Mouse (Mus musculus): ENCODE measurements around the gene Galk1. TPM values are rescaled to one million over a fixed set of nuclear protein-coding genes. Genes with fewer than 3 reads are reported as not detected.

Galk1 gene
- polyA plus RNA-seq, 1 experiment from 2014 or later = 192 TPM

DNA sequence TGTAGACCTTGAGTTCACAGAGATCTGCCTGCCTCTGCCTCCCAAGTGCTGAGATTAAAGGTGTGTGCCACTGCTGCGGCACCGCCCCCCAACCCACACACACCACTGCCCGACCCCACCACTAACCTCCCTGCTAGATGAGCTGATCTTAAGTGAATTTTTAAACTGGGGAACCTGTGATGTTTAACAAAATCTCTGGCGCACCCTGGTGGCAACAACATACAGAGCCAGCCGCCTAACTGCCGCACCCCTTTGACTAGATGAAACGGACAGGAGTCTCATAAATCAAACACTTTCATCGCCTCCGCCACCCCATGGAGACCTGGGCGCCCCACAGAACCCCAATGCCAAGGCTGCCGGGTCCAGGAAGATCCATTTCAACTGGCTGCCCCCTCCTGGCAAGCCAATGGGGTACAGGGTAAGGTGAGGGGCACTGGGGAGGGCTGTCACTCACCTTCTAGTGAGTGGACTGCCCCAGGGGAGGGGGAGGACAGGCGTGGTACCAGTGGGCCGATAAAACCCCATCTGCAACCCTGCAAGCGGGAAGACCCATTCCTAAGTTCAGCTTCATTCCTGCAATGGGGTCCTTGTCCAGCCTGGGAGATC is 12.9 kb downstream of the Galk1 start:
- no peak for ATAC-seq (ENCODE audit: low read depth)
- 6% methylated on average over 14 of the region's 14 CpGs for WGBS (ENCODE audit: insufficient replicate concordance)
- H3K27ac ChIP-seq (ENCODE audit: low read length) = no peak overlapping the region

DNA sequence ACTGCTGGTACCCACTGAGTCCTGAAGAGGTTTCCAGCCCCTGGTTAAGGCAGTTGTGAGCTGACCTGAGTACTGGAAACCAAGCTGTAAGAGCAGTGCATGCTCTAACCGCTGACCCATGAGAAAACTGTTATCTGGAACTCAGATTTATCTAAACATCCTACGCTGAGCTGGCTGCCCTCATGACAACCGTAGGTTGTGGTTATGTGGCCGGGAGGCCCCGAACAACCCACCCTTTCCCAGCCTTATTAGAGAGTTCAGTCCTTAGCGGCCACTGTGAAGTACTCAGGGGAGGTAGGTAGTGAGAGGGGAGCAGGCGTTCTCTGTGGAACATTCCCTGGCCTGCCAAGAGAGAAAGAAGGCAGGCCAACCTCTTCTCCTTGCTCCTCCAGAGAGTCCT is 13.5 kb downstream of the Galk1 start:
- H3K27ac ChIP-seq (ENCODE audit: low read length) = no peak overlapping the region
- no peak for ATAC-seq (ENCODE audit: low read depth)
- H3K9ac ChIP-seq (ENCODE audit: low read depth, low read length) = no peak overlapping the region
- 20% methylated on average over 7 of the region's 7 CpGs for WGBS (ENCODE audit: insufficient replicate concordance)
- H3K36me3 ChIP-seq (ENCODE audit: control insufficient read depth, insufficient read depth) = no peaks in the 10 kb centered on the region
- H3K4me2 ChIP-seq (ENCODE audit: low read depth, low read length) = no peak overlapping the region
- peaks cover under 1% of the 10 kb centered on the region; the same call in 1 of the 2 replicates for H3K4me1 ChIP-seq (ENCODE audit: control insufficient read depth, low read depth, low read length)
- no peaks in the 10 kb centered on the region; the same call in 1 of the 2 replicates for H3K27me3 ChIP-seq (ENCODE audit: control insufficient read depth, insufficient read depth, low read depth, low read length)
- no peak overlapping the region for H3K4me3 ChIP-seq (ENCODE audit: low read depth, low read length)
- no peaks in the 10 kb centered on the region for H3K9me3 ChIP-seq (replicated peaks; ENCODE audit: control insufficient read depth, low read length)

More for the DNA sequence above, 12.9 kb downstream of the Galk1 start:
- Histone ChIP-seq H3K9me3 (replicated peaks; ENCODE audit: control insufficient read depth, low read length) (no peaks in the 10 kb centered on the region), H3K4me2 (ENCODE audit: low read depth, low read length) (no peak overlapping the region), H3K9ac (ENCODE audit: low read depth, low read length) (no peak overlapping the region), H3K4me3 (ENCODE audit: low read depth, low read length) (no peak overlapping the region), H3K27me3 (ENCODE audit: control insufficient read depth, insufficient read depth, low read depth, low read length) (no peaks in the 10 kb centered on the region; the same call in 1 of the 2 replicates), H3K36me3 (ENCODE audit: control insufficient read depth, insufficient read depth) (no peaks in the 10 kb centered on the region), H3K4me1 (ENCODE audit: control insufficient read depth, low read depth, low read length) (peaks cover 7% of the 10 kb centered on the region)

DNA sequence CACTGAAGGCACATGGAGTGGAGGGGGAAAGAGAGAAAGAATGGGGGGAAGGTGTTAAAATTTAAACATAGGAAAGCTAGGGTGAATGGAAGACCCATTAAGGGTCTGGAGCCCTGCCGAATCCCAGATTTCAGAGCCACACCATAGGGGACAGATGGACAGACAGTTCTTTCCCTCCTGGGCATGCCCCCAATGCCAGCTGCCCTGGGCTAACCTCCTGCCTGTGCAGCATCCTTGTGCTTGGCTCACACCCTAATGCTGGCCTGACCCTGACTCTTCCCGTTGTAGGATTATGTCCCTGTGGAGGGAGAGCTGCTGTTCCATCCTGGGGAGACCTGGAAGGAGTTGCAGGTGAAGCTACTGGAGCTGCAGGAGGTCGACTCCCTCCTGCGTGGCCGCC is 14.9 kb downstream of the Galk1 start:
- H3K4me3 ChIP-seq (ENCODE audit: low read depth, low read length) = no peak overlapping the region
- no peaks in the 10 kb centered on the region for H3K9me3 ChIP-seq (replicated peaks; ENCODE audit: control insufficient read depth, low read length)
- ATAC-seq (ENCODE audit: low read depth) = no peak
- H3K27ac ChIP-seq (ENCODE audit: low read length) = no peak overlapping the region
- H3K4me2 ChIP-seq (ENCODE audit: low read depth, low read length) = no peak overlapping the region
- H3K36me3 ChIP-seq (ENCODE audit: control insufficient read depth, insufficient read depth) = no peaks in the 10 kb centered on the region
- H3K27me3 ChIP-seq (ENCODE audit: control insufficient read depth, insufficient read depth, low read depth, low read length) = no peaks in the 10 kb centered on the region; the same call in 1 of the 2 replicates
- no peak overlapping the region for H3K9ac ChIP-seq (ENCODE audit: low read depth, low read length)
- WGBS (ENCODE audit: insufficient replicate concordance) = 67% methylated on average over 5 of the region's 5 CpGs
- no peaks in the 10 kb centered on the region; the same call in 1 of the 2 replicates for H3K4me1 ChIP-seq (ENCODE audit: control insufficient read depth, low read depth, low read length)

DNA sequence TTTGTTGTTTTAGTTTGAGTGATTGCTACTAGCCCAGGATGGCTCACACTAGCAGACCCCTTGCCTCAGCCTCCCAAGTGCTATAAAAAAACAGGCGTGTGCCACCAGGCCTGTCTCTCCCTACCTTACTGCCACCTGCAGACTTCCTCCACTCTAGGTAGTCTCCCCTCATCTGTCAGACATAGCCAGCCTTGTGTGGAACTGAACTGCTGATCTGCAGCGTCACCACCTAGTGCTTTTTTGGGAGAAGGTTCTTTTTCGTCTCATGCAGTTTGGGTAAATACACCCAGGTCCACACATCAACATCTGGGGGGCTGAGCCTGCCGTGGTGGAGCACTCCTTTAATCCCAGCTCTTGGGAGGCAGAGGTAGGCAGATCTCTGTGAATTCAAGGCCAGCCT is 15.5 kb downstream of the Galk1 start:
- no peaks in the 10 kb centered on the region for H3K9me3 ChIP-seq (replicated peaks; ENCODE audit: control insufficient read depth, low read length)
- H3K4me3 ChIP-seq (ENCODE audit: low read depth, low read length) = no peak overlapping the region
- no peak for ATAC-seq (ENCODE audit: low read depth)
- no peak overlapping the region for H3K4me2 ChIP-seq (ENCODE audit: low read depth, low read length)
- H3K27me3 ChIP-seq (ENCODE audit: control insufficient read depth, insufficient read depth, low read depth, low read length) = no peaks in the 10 kb centered on the region; the same call in 1 of the 2 replicates
- H3K4me1 ChIP-seq (ENCODE audit: control insufficient read depth, low read depth, low read length) = no peaks in the 10 kb centered on the region; the same call in 1 of the 2 replicates
- no peaks in the 10 kb centered on the region for H3K36me3 ChIP-seq (ENCODE audit: control insufficient read depth, insufficient read depth)
- no peak overlapping the region for H3K9ac ChIP-seq (ENCODE audit: low read depth, low read length)
- 57% methylated on average over 4 of the region's 4 CpGs for WGBS (ENCODE audit: insufficient replicate concordance)
- H3K27ac ChIP-seq (ENCODE audit: low read length) = no peak overlapping the region

DNA sequence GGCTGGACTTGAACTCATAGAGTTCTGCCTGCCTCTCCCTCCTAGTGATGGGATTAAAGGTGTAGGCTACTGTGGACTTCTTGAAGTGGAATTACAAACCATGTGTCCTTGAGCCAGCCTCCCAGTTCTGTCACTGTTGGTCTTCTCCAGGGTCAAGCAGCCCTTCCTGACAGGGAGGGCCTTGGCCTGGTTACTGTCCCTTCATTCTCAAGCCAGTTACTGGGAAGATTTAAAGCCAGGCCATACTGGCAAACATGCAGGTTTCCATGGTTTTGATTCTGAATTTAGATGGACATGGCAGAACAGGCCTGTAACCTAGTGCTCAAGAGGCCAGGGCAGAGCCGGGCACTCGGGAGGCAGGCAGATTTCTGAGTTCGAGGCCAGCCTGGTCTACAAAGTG is 17.3 kb downstream of the Galk1 start:
- WGBS (ENCODE audit: insufficient replicate concordance) = 81% methylated on average over 3 of the region's 3 CpGs
- Histone ChIP-seq H3K4me1 (ENCODE audit: control insufficient read depth, low read depth, low read length) (no peaks in the 10 kb centered on the region; the same call in 1 of the 2 replicates), H3K36me3 (ENCODE audit: control insufficient read depth, insufficient read depth) (no peaks in the 10 kb centered on the region), H3K4me2 (ENCODE audit: low read depth, low read length) (no peak overlapping the region), H3K9me3 (replicated peaks; ENCODE audit: control insufficient read depth, low read length) (no peaks in the 10 kb centered on the region), H3K4me3 (ENCODE audit: low read depth, low read length) (no peak overlapping the region), H3K27me3 (ENCODE audit: control insufficient read depth, insufficient read depth, low read depth, low read length) (no peaks in the 10 kb centered on the region; the same call in 1 of the 2 replicates), H3K9ac (ENCODE audit: low read depth, low read length) (no peak overlapping the region), H3K27ac (ENCODE audit: low read length) (no peak overlapping the region)
- ATAC-seq (ENCODE audit: low read depth) = no peak

DNA sequence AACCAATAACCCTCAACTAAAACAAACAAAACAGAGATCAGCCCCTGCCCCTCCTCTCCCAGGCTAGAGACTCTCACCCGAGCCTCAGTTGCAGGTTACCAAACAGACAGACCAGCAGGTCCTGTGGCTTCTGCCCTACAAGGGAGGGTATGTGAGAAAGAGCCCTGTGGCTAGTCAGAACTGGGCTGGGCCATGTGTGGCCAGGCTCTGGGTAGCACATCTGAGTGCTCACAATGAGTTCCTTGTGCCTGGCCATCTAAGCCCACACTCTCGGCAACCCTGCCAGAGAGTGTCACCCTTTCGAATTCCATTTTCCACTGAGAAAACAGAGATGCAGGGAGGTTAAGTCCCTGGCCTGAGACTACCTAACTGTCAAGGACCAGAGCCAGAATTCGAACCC is 20.4 kb downstream of the Galk1 start:
- H3K9me3 ChIP-seq (replicated peaks; ENCODE audit: control insufficient read depth, low read length) = no peaks in the 10 kb centered on the region
- no peak overlapping the region for H3K9ac ChIP-seq (ENCODE audit: low read depth, low read length)
- no peaks in the 10 kb centered on the region; the same call in none of the 2 replicates for H3K4me1 ChIP-seq (ENCODE audit: control insufficient read depth, low read depth, low read length)
- no peak overlapping the region for H3K4me3 ChIP-seq (ENCODE audit: low read depth, low read length)
- no peak overlapping the region for H3K4me2 ChIP-seq (ENCODE audit: low read depth, low read length)
- WGBS (ENCODE audit: insufficient replicate concordance) = 47% methylated on average over 4 of the region's 4 CpGs
- no peak overlapping the region for H3K27ac ChIP-seq (ENCODE audit: low read length)
- no peaks in the 10 kb centered on the region for H3K27me3 ChIP-seq (ENCODE audit: control insufficient read depth, insufficient read depth, low read depth, low read length)
- ATAC-seq (ENCODE audit: low read depth) = no peak
- no peaks in the 10 kb centered on the region for H3K36me3 ChIP-seq (ENCODE audit: control insufficient read depth, insufficient read depth)

DNA sequence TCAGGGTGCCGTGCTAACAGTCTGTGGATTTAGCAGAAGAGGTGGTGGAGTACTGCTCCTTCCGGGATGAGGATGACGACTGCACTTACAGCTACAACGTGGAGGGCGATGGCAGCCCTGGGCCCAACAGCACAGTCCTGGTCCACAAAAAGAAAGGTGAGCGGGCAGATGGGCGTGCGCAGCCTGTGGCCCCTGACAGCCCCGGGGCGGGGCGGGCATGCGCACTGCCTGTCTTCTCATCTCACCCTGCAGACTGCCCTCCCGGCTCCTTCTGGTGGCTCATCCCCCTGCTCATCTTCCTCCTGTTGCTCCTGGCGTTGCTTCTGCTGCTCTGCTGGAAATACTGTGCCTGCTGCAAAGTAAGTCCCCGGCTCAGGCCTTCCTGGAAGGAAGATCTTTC is 22.8 kb downstream of the Galk1 start:
- no peak overlapping the region for H3K27ac ChIP-seq (ENCODE audit: low read length)
- no peaks in the 10 kb centered on the region; the same call in none of the 2 replicates for H3K4me1 ChIP-seq (ENCODE audit: control insufficient read depth, low read depth, low read length)
- no peak for ATAC-seq (ENCODE audit: low read depth)
- no peaks in the 10 kb centered on the region for H3K27me3 ChIP-seq (ENCODE audit: control insufficient read depth, insufficient read depth, low read depth, low read length)
- H3K9me3 ChIP-seq (replicated peaks; ENCODE audit: control insufficient read depth, low read length) = no peaks in the 10 kb centered on the region
- 31% methylated on average over 15 of the region's 15 CpGs for WGBS (ENCODE audit: insufficient replicate concordance)
- no peak overlapping the region for H3K9ac ChIP-seq (ENCODE audit: low read depth, low read length)
- no peaks in the 10 kb centered on the region for H3K36me3 ChIP-seq (ENCODE audit: control insufficient read depth, insufficient read depth)
- H3K4me3 ChIP-seq (ENCODE audit: low read depth, low read length) = peak overlapping the region; percentile 40
- H3K4me2 ChIP-seq (ENCODE audit: low read depth, low read length) = peak overlapping the region; percentile 32; the same call in 1 of the 2 replicates

DNA sequence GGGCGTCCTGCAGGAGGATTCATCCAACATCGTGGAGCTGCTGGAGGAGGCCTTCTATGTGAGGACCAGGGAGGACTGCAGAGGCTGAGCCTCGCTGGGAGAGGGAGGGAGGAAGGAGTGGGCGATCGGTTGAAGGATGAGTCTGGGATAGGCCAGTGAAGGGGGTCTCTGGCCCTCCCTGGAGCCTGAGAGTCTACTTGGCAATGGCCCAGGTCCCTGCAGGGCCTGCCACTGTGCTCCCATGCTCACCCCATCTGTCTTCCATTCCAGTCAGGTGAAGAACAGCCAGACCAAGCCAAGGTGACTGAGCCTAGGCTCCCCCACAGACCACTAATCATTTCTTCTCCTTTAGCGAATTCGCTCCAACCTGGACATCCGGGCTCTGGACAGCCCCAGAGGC is 29.2 kb downstream of the Galk1 start:
- WGBS (ENCODE audit: insufficient replicate concordance) = 69% methylated on average over 8 of the region's 8 CpGs
- no peaks in the 10 kb centered on the region; the same call in 1 of the 2 replicates for H3K27me3 ChIP-seq (ENCODE audit: control insufficient read depth, insufficient read depth, low read depth, low read length)
- ATAC-seq (ENCODE audit: low read depth) = no peak
- H3K4me3 ChIP-seq (ENCODE audit: low read depth, low read length) = no peak overlapping the region
- H3K27ac ChIP-seq (ENCODE audit: low read length) = no peak overlapping the region
- no peak overlapping the region for H3K9ac ChIP-seq (ENCODE audit: low read depth, low read length)
- no peaks in the 10 kb centered on the region for H3K4me1 ChIP-seq (ENCODE audit: control insufficient read depth, low read depth, low read length)
- no peaks in the 10 kb centered on the region for H3K36me3 ChIP-seq (ENCODE audit: control insufficient read depth, insufficient read depth)
- no peaks in the 10 kb centered on the region for H3K9me3 ChIP-seq (replicated peaks; ENCODE audit: control insufficient read depth, low read length)
- H3K4me2 ChIP-seq (ENCODE audit: low read depth, low read length) = no peak overlapping the region

DNA sequence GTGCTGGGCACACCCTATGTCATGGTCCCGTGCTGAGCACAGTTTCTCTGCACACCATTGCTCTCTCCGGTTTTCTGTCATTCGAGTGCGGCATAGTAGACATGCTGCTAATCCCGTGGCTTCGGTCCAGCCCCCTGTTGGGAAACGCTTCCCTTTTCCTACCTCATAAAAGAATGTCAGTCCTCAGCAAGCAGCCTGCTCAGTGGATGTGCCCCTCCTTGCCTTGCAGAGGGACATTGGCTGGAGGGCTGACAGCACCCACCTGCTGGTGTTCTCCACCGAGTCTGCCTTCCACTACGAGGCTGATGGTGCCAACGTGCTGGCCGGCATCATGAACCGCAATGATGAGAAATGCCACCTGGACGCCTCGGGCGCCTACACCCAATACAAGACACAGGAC is 30.0 kb downstream of the Galk1 start:
- ATAC-seq (ENCODE audit: low read depth) = no peak
- no peak overlapping the region for H3K4me2 ChIP-seq (ENCODE audit: low read depth, low read length)
- no peak overlapping the region for H3K4me3 ChIP-seq (ENCODE audit: low read depth, low read length)
- H3K36me3 ChIP-seq (ENCODE audit: control insufficient read depth, insufficient read depth) = no peaks in the 10 kb centered on the region
- no peaks in the 10 kb centered on the region for H3K4me1 ChIP-seq (ENCODE audit: control insufficient read depth, low read depth, low read length)
- WGBS (ENCODE audit: insufficient replicate concordance) = 82% methylated on average over 15 of the region's 15 CpGs
- no peak overlapping the region for H3K9ac ChIP-seq (ENCODE audit: low read depth, low read length)
- H3K9me3 ChIP-seq (replicated peaks; ENCODE audit: control insufficient read depth, low read length) = no peaks in the 10 kb centered on the region
- no peaks in the 10 kb centered on the region; the same call in 1 of the 2 replicates for H3K27me3 ChIP-seq (ENCODE audit: control insufficient read depth, insufficient read depth, low read depth, low read length)
- no peak overlapping the region for H3K27ac ChIP-seq (ENCODE audit: low read length)
